Mouse (Mus musculus): Measurements from ENCODE around the gene Zbed4. TPM values are rescaled to one million over a fixed set of nuclear protein-coding genes. Genes with fewer than 3 reads are reported as not detected.
"Not testable (repeated sequence)": the region's sequence is repeated elsewhere in the genome, so short reads cannot be mapped to it uniquely, and the experiment has no call there.

Gene Zbed4
- total RNA-seq, 2 experiments from 2014 or later, result 11.7 to 12.2 TPM

DNA sequence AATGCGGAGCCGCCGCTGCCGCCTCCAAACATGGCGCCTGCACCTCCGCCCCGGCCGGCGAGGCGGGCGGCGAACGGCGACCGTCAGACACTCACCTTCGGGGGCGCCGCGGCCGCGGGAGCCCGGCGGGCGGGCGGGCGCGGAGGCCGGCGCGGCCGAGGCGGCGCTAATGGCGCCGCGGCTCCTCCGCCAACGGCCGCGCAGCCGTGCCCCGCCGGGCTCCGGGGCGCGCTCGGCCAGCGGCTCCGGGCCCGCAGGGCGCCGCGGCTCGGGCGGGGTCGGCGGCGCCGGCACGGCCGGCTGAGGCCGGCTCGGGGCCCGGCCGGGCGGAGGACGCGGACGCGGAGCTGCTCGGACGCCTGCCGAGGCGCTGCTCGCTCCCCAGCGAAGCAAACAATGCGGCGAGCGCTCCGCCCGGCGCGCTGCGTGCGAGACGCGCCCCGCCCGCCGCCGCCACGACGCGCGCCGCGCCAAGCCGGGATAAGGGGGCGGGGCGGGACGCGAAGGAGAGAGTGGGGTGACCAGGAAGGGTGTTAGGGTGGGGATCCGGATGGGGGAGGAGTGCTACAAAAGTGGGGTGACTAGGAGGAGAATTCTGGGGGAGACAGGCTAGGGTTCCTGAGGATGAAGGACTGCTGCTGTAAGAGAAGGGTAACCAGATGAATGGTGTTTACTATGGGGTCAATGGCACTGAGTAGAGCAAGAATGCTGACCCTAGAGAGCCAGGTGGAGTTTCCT lies 17.5 kb upstream of the Zbed4 start, which contains the start of gene Brd1:
TSS of gene Brd1 (minus strand) at position 400 of the 738 bp plus-strand sequence.
- intact Hi-C loops (cut with DNase I), result loop anchor here (2.0 kb wide), 1 partner anchor 17 kb away; the partner anchor contains the start of gene Zbed4

GRCm38 (mm10) chr15:88736166-88736565 lies 15.3 kb upstream of the Zbed4 start:
- no peak for DNase-seq (ENCODE audit: low spot score in 2 of 2)
- intact Hi-C loops (cut with DNase I), result no loop called here

More for the DNA sequence above, 17.5 kb upstream of the Zbed4 start, which contains the start of gene Brd1:
- peak; percentile 79 to 83 for DNase-seq (ENCODE audit: low spot score in 2 of 2)

GRCm38 (mm10) chr15:88738466-88738865 lies 13.0 kb upstream of the Zbed4 start:
- no peak for DNase-seq (ENCODE audit: low spot score in 2 of 2)
- intact Hi-C loops (cut with DNase I), result no loop called here

GRCm38 (mm10) chr15:88741366-88741765 lies 10.1 kb upstream of the Zbed4 start:
- DNase-seq (ENCODE audit: low spot score in 2 of 2), result no peak
- intact Hi-C loops (cut with DNase I), result no loop called here

GRCm38 (mm10) chr15:88743371-88743770 lies 8.1 kb upstream of the Zbed4 start:
- intact Hi-C loops (cut with DNase I); DNase-seq (ENCODE audit: low spot score in 2 of 2): not testable (repeated sequence)

GRCm38 (mm10) chr15:88745347-88745746 lies 6.1 kb upstream of the Zbed4 start:
- no peak for DNase-seq (ENCODE audit: low spot score in 2 of 2)
- intact Hi-C loops (cut with DNase I), result no loop called here

DNA sequence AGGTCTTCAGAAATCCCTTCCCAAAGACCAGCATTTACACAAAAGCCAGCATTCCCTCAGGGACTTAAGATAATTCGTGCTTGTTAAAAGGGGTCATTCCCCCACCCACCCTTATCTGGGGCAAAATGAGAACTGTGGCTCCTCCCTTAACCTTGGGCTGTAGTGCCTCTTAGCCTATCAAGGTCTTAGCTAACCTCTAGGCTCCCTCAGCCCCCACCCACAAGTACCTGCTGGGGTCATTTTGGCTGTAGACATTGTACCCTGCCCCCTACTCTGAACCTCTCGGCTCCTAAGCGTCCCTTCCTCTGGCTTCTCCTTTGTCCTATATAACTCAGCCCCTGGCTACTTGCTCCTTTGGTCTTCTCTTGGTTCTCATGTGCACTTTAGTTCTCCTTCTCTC lies 5.5 kb upstream of the Zbed4 start:
- no peak for DNase-seq (ENCODE audit: low spot score in 2 of 2)
- intact Hi-C loops (cut with DNase I), result no loop called here

- intact Hi-C loops (cut with DNase I), result loop anchor here (2.0 kb wide), 1 partner anchor 15 kb away; the partner anchor contains the start of gene Brd1
- not testable (repeated sequence) for DNase-seq (ENCODE audit: low spot score in 2 of 2)
Measured at GRCm38 (mm10) chr15:88749617-88750016, 1.8 kb upstream of the Zbed4 start.

- no peak for DNase-seq (ENCODE audit: low spot score in 2 of 2)
- intact Hi-C loops (cut with DNase I), result loop anchor here (2.0 kb wide), 1 partner anchor 15 kb away; the partner anchor contains the start of gene Brd1
Measured at GRCm38 (mm10) chr15:88750032-88750431, 1.4 kb upstream of the Zbed4 start.

GRCm38 (mm10) chr15:88750677-88751563 lies 540 bp upstream of the Zbed4 start:
- DNase-seq (ENCODE audit: low spot score in 2 of 2), result peak; percentile 98 to 100
- intact Hi-C loops (cut with DNase I), result loop anchor here (2.0 kb wide), 1 partner anchor 16 kb away; the partner anchor contains the start of gene Brd1

DNA sequence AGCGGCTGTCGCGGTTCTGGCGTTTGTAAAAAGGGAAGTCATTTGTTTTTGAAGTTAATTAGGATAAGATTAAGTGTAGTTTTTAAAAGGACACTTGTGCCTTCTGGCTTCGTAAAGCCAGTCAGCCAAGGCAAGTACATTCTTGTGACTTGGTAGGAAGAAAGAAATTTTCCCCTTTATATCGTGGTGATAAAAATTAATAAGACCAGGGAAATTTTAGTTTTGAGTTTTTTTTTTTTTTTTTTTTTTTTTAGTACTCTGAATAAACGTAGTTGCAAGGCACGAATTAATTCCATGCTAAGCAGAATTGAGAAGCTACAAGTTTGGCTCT lies 908 bp downstream of the Zbed4 start:
- DNase-seq (ENCODE audit: low spot score in 2 of 2), result no peak
- intact Hi-C loops (cut with DNase I), result no loop called here

DNA sequence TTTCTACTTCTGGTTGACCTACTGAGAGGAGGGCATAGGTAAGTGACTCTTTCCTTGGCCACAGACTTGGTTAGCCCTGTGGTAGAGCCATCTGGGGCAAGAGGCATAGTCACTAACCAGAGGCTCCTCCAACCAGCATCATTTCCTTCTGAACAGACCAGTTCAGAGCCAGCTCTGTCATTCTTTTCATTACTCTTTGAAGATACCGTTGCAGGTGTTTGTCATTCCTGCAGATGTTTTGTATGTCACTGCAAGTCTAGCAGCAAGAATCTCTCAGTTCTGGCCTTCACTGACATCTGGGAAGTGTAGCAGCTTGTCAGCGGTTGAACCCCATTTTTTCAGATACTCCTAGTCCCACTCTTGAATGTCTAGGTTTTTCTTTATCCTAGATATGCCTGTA lies 3.4 kb downstream of the Zbed4 start:
- intact Hi-C loops (cut with DNase I), result no loop called here
- DNase-seq (ENCODE audit: low spot score in 2 of 2), result no peak

GRCm38 (mm10) chr15:88755761-88756160 lies 4.3 kb downstream of the Zbed4 start:
- intact Hi-C loops (cut with DNase I), result no loop called here
- DNase-seq (ENCODE audit: low spot score in 2 of 2), result no peak

DNA sequence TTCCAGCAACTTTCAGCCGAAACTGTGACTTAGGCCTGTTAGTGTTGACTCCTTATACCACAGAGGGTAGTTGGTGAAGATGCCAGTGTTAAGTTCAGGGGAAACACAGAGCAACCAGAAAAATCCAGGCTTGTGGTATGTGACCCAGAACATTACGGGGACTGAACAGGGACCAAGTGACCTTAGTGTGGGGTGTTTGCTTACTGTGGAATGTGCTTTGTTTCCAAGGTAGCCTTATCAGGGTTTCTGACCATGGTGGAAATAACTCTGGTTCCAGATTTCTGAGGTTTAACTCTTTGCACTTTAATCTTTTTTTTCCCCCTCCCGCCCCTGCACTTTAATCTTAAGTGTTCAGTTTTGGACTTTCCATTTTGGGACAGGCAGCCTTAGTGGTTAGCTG lies 6.6 kb downstream of the Zbed4 start:
- intact Hi-C loops (cut with DNase I), result no loop called here
- no peak for DNase-seq (ENCODE audit: low spot score in 2 of 2)

GRCm38 (mm10) chr15:88761551-88761950 lies 10.1 kb downstream of the Zbed4 start:
- no peak for DNase-seq (ENCODE audit: low spot score in 2 of 2)
- intact Hi-C loops (cut with DNase I), result no loop called here

DNA sequence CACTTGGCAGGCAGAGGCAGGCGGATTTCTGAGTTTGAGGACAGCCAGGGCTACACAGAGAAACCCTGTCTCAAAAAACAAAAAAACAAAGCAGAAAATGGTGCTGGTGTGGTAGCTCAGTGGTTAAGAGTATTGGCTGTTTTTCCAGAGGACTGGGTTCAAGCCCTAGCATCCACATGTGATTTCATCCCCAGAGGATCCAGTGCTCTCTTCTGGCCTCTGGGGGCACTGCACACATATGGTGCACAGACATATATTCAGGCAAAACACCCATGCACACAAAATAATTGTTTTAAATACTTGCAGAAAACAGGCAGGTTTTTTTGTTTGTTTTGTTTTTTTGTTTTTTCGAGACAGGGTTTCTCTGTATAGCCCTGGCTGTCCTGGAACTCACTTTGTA lies 14.7 kb downstream of the Zbed4 start:
- intact Hi-C loops (cut with DNase I); DNase-seq (ENCODE audit: low spot score in 2 of 2): not testable (repeated sequence)

DNA sequence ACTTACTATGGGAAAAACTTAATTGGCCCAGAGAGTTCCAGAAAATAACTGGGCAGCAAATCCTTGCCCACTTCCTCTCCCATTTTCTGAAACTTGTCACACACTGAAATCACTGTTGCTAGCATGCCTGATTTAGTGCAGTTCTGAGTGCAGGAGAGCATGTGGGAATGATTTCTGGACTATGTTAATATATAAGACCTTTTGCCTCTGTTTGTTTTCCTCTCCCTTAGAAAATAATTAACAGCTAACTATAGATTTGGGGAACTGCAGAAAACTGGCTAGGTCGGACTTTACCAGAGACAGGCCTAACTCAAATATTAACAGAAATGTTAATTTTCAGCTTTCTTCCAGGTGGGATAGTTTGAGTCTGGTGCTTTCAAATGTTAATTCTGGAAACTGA lies 17.1 kb downstream of the Zbed4 start:
- DNase-seq (ENCODE audit: low spot score in 2 of 2), result no peak

GRCm38 (mm10) chr15:88774630-88775029 lies 23.2 kb downstream of the Zbed4 start:
- intact Hi-C loops (cut with DNase I), result not testable (repeated sequence)

More for the DNA sequence above, 17.1 kb downstream of the Zbed4 start:
- intact Hi-C loops (cut with DNase I), result no loop called here

DNA sequence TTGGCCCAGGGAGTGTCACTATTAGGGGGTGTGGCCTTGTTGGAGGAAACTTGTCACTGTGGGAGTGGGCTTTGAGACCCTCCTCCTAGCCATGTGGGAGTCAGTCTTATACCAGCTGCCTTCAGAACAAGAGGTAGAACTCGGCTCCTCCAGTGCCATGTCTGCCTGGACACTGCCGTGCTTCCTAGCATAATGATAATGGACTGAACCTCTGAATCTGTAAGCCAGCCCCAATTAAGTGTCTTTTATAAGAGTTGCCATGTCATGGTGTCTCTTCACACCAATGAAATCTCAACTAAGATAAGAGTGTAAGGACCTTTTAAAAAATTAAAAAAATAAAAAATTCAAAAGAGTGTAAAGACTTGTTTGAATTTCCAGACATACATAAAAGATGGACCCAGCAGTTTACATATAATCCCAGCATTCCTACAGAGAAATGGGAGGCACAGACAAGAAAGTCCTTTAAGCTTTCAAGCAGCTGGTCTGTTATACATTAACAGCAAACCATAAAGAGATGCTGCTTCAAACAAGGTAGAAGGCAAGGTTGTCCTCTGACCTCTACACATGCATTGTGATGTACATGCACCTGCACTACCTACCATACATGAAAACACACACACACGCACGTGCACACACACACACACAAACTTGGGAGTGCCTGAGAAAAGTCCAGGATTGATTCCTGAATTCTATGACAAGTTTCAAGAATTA lies 40.8 kb downstream of the Zbed4 start:
- no peak for DNase-seq (ENCODE audit: low spot score in 2 of 2)
- intact Hi-C loops (cut with DNase I), result no loop called here

More at GRCm38 (mm10) chr15:88774630-88775029, 23.2 kb downstream of the Zbed4 start:
- DNase-seq (ENCODE audit: low spot score in 2 of 2), result not testable (repeated sequence)

- intact Hi-C loops (cut with DNase I); DNase-seq (ENCODE audit: low spot score in 2 of 2): not testable (repeated sequence)
Measured at GRCm38 (mm10) chr15:88794729-88795128, 43.3 kb downstream of the Zbed4 start.

Data from left cerebral cortex, postnatal 25 days (tissue).